Mouse (Mus musculus): ENCODE measurements around the gene Atpif1.

- TF ChIP-seq CHD1 (IDR thresholded peaks at IDR 0.05; ENCODE audit: low read depth, low read length) (no peak), MYC (IDR thresholded peaks at IDR 0.05; ENCODE audit: low read depth, low read length) (no peak), CTCF (conservative IDR thresholded peaks at IDR 0.05 in 1 of 2, IDR thresholded peaks at IDR 0.05 in 1 of 2; ENCODE audit: low read depth in 2 of 2, low read length in 2 of 2) (peak; percentile 41 to 53; a peak in 3 of 4 replicates), SMC3 (IDR thresholded peaks at IDR 0.05; ENCODE audit: low read depth, low read length) (peak; percentile 21), CHD2 (IDR thresholded peaks at IDR 0.05; ENCODE audit: low read length) (no peak), POLR2A (IDR thresholded peaks at IDR 0.05; ENCODE audit: low read depth, low read length) (no peak), POLR2AphosphoS2 (IDR thresholded peaks at IDR 0.05; ENCODE audit: low read depth, low read length) (no peak), HCFC1 (IDR thresholded peaks at IDR 0.05; ENCODE audit: low read depth, low read length) (no peak), ELF1 (IDR thresholded peaks at IDR 0.05; ENCODE audit: low read depth, low read length) (no peak), GABPA (IDR thresholded peaks at IDR 0.05; ENCODE audit: insufficient replicate concordance, low read depth, low read length) (no peak), BHLHE40 (IDR thresholded peaks at IDR 0.05; ENCODE audit: low read depth, low read length) (no peak)
Observed at GRCm38 (mm10) chr4:132569115-132569514, 35.7 kb upstream of the Atpif1 start.

All from CH12.LX (cell line).